Mouse (Mus musculus): ENCODE results near the gene Selenoi.
A peak's percentile ranks its signal among the peaks of the same experiment; 100 is the strongest.

The Selenoi gene

DNA sequence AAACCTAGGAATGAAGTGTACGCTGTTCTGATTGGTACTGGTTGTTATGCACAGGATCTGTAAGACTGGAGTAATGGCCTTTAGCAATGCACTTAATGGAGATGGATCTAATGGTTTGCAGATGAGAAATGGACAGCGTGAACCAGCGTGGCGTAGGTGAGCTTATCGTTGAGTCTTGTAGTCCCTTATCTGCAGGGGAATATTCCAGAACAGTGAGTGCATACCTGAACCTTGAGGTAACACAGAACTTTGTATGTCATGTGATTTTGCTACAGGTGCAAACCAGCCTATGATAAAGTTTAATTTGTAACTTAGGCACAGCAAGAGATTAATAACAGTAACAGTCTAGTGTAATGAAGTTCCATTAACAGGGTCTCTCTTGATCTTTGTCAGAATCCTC, 6.2 kb downstream of the Selenoi start:
- DNase-seq (ENCODE audit: low spot score): no peak

DNA sequence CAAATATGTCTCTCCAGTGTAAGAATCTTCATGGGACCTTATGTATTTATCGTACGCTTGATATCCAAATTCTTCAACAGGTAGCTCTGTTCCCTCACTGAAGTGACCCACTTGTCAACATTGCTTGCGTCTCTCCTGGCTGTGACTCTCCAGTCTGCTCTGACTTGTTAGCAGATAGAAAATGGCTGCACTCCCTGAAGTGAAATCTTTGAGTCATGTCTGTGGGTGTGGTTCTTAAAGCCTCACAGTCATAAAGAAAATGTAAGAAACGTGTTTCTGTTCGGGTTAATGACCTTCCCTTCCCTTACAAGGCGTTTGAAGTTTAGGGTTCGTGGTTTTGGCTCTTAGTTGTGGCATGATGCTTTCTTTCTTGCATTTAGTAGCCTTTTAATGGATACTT, 8.2 kb downstream of the Selenoi start:
- no peak for DNase-seq (ENCODE audit: low spot score)

- DNase-seq (ENCODE audit: low spot score): no peak
These were observed 10.0 kb downstream of the Selenoi start for GRCm38 (mm10) chr5:30242410-30242809.

DNA sequence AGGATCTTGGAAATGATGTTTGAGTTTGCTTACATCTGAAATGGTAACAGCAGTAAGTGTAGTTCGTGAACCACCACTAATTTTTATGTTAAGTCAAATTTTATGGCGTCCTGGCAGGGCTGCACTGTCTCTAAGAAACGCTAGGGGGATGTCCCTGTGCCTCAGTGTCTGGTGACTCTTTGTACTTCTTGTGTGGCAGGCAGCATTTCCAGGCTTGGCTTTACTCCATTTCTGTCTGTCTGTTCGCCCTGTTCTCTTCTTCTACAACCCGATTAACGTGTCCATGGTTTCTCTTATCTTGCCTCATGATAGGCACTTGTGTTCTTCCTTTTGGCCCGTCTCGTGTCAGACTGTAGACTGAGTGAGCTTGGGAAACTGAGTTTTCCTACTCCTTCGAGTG, 11.4 kb downstream of the Selenoi start:
- DNase-seq (ENCODE audit: low spot score): no peak

GRCm38 (mm10) chr5:30245861-30246416, 13.6 kb downstream of the Selenoi start:
- DNase-seq (ENCODE audit: low spot score): no peak

GRCm38 (mm10) chr5:30247666-30248065, 15.3 kb downstream of the Selenoi start:
- no peak for DNase-seq (ENCODE audit: low spot score)

DNA sequence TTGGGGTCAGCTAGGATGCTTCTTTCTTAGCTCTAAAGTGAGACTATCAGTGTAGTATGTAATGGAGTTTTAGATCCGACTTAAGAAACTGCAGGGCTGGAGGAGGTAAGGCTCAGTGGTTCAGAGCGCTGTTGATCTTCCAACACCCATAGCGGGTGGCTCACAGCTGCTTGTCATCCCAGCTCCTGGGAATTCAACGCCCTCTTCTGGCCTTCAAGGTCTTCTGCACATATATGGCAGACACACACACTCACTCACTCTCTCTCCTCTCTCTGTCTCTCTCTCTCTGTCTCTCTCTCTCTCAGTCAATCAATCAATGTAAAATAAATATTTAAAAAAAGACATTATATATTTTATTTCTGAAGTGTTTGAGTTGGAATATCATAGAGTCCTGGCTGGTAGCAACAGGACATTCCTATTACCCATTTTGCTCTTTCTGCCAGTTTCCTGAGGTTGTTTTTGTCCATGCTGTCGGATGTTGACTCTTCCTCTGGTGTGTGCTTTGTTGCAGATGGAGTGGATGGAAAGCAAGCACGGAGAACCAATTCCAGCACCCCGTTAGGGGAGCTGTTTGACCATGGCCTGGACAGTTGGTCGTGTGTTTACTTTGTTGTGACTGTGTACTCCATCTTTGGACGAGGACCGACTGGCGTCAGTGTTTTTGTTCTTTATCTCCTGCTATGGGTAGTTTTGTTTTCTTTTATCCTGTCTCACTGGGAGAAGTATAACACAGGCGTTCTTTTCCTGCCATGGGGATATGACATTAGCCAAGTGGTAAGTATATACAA, 23.4 kb downstream of the Selenoi start:
- no peak for DNase-seq (ENCODE audit: low spot score)

DNA sequence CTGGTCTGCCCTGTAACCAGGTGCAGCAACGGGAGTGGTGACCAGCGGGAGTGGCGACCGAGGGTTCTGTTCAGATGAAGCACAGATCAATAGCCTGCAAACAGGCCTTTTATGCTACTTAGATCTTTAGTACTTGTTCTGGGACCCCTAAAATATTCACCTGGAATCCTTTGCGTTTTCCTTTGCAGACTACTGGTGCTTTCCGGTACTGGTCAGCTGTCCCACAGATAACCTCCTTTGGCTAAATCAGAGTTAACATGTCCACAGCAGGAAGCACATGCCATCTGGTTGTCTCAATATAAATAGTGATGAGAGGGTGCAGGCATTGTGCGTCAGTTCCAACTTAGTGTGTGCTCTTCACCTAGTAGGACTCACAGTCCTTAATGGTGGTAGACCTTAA, 26.4 kb downstream of the Selenoi start:
- no peak for DNase-seq (ENCODE audit: low spot score)

- DNase-seq (ENCODE audit: low spot score): no peak
These were observed 38.3 kb downstream of the Selenoi start for GRCm38 (mm10) chr5:30270571-30271190.

DNA sequence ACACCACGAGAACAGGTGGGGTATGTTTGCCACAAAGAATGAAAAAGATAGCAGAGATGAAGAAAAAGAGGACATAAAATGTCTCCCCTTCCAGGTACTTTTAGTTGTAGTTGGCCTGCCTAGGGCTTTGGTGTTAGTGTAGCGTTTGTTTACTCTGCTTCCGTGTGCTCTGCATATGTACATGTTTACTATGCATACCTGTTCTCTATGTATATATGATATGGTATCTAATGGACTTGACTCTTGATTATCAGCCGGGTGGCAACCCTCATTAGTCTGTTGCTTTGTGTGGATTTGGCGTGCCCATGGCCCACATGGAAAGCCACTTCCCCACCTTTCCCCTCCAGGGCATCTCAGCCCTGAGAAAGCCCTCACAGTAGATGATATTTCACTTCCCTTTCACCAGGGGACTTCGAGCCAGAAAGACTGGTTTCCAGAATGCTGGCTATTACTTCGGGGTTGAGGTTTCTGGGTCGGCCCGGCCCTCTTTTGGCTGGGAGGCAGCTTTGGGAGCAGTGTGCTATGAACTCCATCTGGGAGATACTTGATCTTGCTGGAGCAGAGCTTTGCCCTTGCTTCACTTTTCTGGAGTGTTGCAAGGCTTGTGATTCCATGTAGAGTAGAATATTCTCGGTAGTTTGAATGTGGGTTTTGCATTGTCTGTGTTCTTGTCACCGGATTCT, 39.4 kb downstream of the Selenoi start:
- no peak for DNase-seq (ENCODE audit: low spot score)

DNA sequence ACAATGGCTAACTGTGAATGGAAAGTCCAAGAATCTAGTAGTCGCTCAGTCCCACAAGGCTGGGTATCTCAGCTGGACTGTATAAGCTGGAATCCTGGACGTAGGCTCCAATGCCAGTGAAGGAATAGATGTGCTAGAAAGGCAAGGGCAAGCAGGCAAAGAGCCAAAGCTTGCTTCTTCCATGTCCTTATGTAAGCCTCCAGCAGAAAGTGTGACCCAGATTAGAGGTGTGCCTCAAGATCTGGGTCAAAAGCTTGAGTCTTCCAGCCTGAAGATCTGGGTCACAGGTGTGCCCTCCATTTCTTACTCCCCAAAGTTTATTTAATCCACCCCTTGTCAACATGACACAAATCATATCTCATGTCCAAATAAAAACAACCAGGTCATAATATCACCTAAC, 44.0 kb downstream of the Selenoi start:
- DNase-seq (ENCODE audit: low spot score): no peak

DNA sequence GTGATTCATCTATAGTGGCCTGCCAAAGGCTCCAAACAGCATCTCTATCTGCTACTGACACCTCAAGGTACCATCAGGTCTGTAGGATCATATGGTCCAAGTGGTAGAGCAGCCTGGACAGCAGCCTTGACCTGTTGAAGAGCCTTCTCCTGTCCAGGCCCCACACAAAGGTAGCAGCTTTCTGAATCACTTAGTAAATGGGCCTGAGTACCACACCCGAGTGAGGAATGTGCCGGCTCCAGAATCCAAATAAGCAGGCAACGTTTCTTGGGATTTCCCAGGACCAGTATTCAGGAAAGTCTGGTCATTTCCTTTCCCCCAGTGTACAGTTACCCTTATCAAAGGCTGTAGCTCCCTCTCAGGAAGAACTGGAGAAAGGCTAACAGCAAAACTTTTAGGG, 46.6 kb downstream of the Selenoi start:
- no peak for DNase-seq (ENCODE audit: low spot score)

DNA sequence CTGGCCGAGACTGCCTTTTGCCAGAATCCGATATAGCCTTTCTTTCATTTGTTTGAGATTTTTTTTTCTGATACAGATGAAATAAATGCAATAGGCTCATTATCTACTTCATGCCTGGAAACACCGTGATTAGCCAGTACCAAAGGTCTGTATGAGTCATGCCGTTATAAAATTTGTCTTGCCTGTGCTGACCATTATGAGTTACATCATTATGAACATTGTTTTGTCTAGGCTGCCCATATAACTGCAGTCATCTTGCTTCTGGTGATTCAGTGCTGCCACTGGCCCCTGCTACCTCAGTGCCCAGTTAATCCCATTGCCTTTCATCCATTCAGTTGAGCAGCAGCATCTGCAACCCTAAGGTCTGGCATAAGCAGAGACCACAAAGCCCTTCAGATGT, 47.1 kb downstream of the Selenoi start:
- DNase-seq (ENCODE audit: low spot score): no peak

GRCm38 (mm10) chr5:30280864-30281263, 48.5 kb downstream of the Selenoi start:
- DNase-seq (ENCODE audit: low spot score): no peak

GRCm38 (mm10) chr5:30281291-30281732, 48.9 kb downstream of the Selenoi start, which contains the start of gene Drc1:
Drc1 (plus strand) TSS chr5:30281388.
- DNase-seq (ENCODE audit: low spot score): peak; percentile 40

DNA sequence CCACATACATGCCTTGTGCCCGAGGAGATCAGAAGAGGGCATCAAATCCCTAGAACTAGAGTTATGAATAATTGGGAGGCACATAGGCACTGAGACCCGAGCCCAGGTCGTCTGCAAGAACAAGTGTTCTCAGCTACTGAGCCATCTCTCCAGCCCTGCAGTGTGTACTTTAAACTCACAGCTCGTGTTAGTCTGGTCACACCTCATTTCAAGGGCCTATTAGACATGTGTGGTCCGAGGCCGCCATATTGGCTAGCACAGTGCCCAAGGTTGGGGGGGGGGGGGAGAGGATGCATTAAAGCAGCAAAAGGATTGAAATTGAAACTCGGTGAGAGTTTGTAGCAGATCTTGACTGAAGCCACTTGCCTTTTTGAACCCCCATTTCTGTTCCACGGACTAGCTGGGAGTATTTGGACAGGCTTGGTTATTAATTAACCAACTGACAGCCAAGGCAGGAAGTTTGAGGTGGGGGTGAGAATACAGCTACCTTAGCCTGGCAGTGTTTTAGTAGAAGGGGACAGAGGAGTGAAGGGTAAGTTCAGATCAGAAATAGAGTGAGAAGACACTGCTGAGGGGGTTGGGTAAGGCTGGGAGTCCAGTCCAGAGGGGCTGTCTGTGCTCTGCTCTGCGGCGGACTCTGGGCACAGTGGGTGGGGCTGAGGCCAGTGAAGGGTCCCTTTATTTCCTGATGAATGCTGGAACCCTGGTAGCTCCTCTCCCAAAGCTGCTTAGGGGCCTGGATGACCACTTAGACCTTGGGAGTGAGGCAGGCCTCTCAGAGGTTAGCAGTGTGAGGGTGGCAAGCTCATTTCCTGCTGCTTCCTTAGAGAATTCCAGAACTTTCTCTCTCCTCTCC, 53.8 kb downstream of the Selenoi start:
- DNase-seq (ENCODE audit: low spot score): no peak

GRCm38 (mm10) chr5:30287106-30287882, 54.9 kb downstream of the Selenoi start:
- DNase-seq (ENCODE audit: low spot score): no peak

Data from testis, postnatal 14 days (tissue).